Mouse (Mus musculus) E14TG2a.4 (cell line): ENCODE measurements at regions not wholly inside any gene's neighbourhood (a gene's known extent, or its start where the extent isn't known, plus 50 kb on each side); places are given as distances from the start of the nearest gene placed in this dataset.

Source experiments
- H3K27me3 ChIP-seq: 2 replicates; pipeline ENCODE4 v1.6.1; 2014; ENCODE audit warnings: low read length, control low read depth; ENCODE audit not compliant: insufficient read depth
- H3K36me3 ChIP-seq: 2 replicates; pipeline ENCODE4 v1.6.1; 2014; ENCODE audit warnings: low read length, control low read depth; ENCODE audit not compliant: insufficient read depth
- H3K4me1 ChIP-seq: replicated peaks from 2 replicates; pipeline ENCODE4 v1.6.1; 2014; ENCODE audit warnings: low read depth, low read length, control low read depth
- H3K4me3 ChIP-seq: replicated peaks from 2 replicates; pipeline ENCODE4 v1.5.1; 2014; ENCODE audit warnings: mild to moderate bottlenecking, low read length
- H3K9me3 ChIP-seq: 2 replicates; pipeline ENCODE4 v1.6.1; 2014; ENCODE audit warnings: low read length, control low read depth
- CTCF ChIP-seq: conservative IDR thresholded peaks from 2 replicates; pipeline ENCODE4 v1.5.1; 2014; ENCODE audit warnings: low read length
- NANOG ChIP-seq: IDR thresholded peaks from 2 replicates; pipeline ENCODE4 v1.6.1; 2014; ENCODE audit warnings: borderline replicate concordance, low read length, mixed read lengths
- POU5F1 ChIP-seq: IDR thresholded peaks from 2 replicates; pipeline ENCODE4 v1.6.1; 2014; ENCODE audit warnings: low read length, borderline replicate concordance

GRCm38 (mm10) chr5:74943737-74944403 lies 100.7 kb downstream of the Chic2 start:
- no peak overlapping the region for H3K4me3 ChIP-seq
- no peaks in the 10 kb centered on the region for H3K36me3 ChIP-seq
- peaks cover 24% of the 10 kb centered on the region for H3K4me1 ChIP-seq
- peaks cover 87% of the 10 kb centered on the region for H3K27me3 ChIP-seq
- H3K9me3 ChIP-seq, result no peaks in the 10 kb centered on the region
- TF ChIP-seq CTCF, result peak; percentile 70
- no peak for TF ChIP-seq NANOG
- no peak for TF ChIP-seq POU5F1

GRCm38 (mm10) chr5:74941426-74941825 lies 103.1 kb downstream of the Chic2 start:
- Histone ChIP-seq H3K36me3 (no peaks in the 10 kb centered on the region), H3K4me3 (no peak overlapping the region), H3K9me3 (no peaks in the 10 kb centered on the region), H3K4me1 (peaks cover 8% of the 10 kb centered on the region), H3K27me3 (peaks cover 83% of the 10 kb centered on the region)
- TF ChIP-seq CTCF (no peak), NANOG (no peak), POU5F1 (no peak)

- TF ChIP-seq NANOG (no peak), CTCF (no peak), POU5F1 (no peak)
- peaks cover 52% of the 10 kb centered on the region for H3K27me3 ChIP-seq
- H3K4me1 ChIP-seq, result peaks cover 8% of the 10 kb centered on the region
- H3K36me3 ChIP-seq, result no peaks in the 10 kb centered on the region
- no peaks in the 10 kb centered on the region for H3K9me3 ChIP-seq
- H3K4me3 ChIP-seq, result no peak overlapping the region
Observed at GRCm38 (mm10) chr5:74937416-74937940, 107.1 kb downstream of the Chic2 start.

- TF ChIP-seq NANOG (no peak), POU5F1 (no peak), CTCF (no peak)
- Histone ChIP-seq H3K4me3 (no peak overlapping the region), H3K27me3 (peaks cover 40% of the 10 kb centered on the region), H3K36me3 (no peaks in the 10 kb centered on the region), H3K9me3 (no peaks in the 10 kb centered on the region), H3K4me1 (peaks cover under 1% of the 10 kb centered on the region)
Observed at GRCm38 (mm10) chr5:74936087-74936486, 108.5 kb downstream of the Chic2 start.

GRCm38 (mm10) chr5:74935676-74936075 lies 108.9 kb downstream of the Chic2 start:
- TF ChIP-seq CTCF (no peak), POU5F1 (no peak), NANOG (no peak)
- no peaks in the 10 kb centered on the region for H3K36me3 ChIP-seq
- no peaks in the 10 kb centered on the region for H3K4me1 ChIP-seq
- H3K4me3 ChIP-seq, result no peak overlapping the region
- no peaks in the 10 kb centered on the region for H3K9me3 ChIP-seq
- peaks cover 36% of the 10 kb centered on the region for H3K27me3 ChIP-seq

- Histone ChIP-seq H3K36me3 (no peaks in the 10 kb centered on the region), H3K27me3 (peaks cover 15% of the 10 kb centered on the region), H3K4me3 (no peak overlapping the region), H3K4me1 (no peaks in the 10 kb centered on the region), H3K9me3 (no peaks in the 10 kb centered on the region)
- TF ChIP-seq CTCF (peak; percentile 46), POU5F1 (no peak)
Observed at GRCm38 (mm10) chr5:74933276-74933675, 111.3 kb downstream of the Chic2 start.

GRCm38 (mm10) chr5:74932206-74932605 lies 112.4 kb downstream of the Chic2 start:
- no peak overlapping the region for H3K4me3 ChIP-seq
- 0 out of 2 replicates have a peak, but pooled peaks cover 7% of the 10 kb centered on the region for H3K27me3 ChIP-seq
- no peaks in the 10 kb centered on the region for H3K36me3 ChIP-seq
- no peaks in the 10 kb centered on the region for H3K4me1 ChIP-seq
- H3K9me3 ChIP-seq, result no peaks in the 10 kb centered on the region
- no peak for TF ChIP-seq NANOG
- no peak for TF ChIP-seq CTCF
- no peak for TF ChIP-seq POU5F1

- Histone ChIP-seq H3K27me3 (0 out of 2 replicates have a peak, but pooled peaks cover 6% of the 10 kb centered on the region), H3K4me3 (no peak overlapping the region), H3K4me1 (no peaks in the 10 kb centered on the region), H3K9me3 (no peaks in the 10 kb centered on the region), H3K36me3 (no peaks in the 10 kb centered on the region)
- no peak for TF ChIP-seq NANOG
- TF ChIP-seq CTCF, result no peak
- no peak for TF ChIP-seq POU5F1
Observed at GRCm38 (mm10) chr5:74931765-74932164, 112.8 kb downstream of the Chic2 start.

- TF ChIP-seq CTCF (no peak), POU5F1 (no peak), NANOG (no peak)
- Histone ChIP-seq H3K4me3 (no peak overlapping the region), H3K36me3 (no peaks in the 10 kb centered on the region)
Observed at GRCm38 (mm10) chr5:74927543-74927942, 117.0 kb downstream of the Chic2 start.

More at GRCm38 (mm10) chr5:74927543-74927942, 117.0 kb downstream of the Chic2 start:
- no peaks in the 10 kb centered on the region for H3K9me3 ChIP-seq
- H3K27me3 ChIP-seq, result peaks cover 3% of the 10 kb centered on the region; the same call in 1 of the 2 replicates
- H3K4me1 ChIP-seq, result no peaks in the 10 kb centered on the region
